Mouse (Mus musculus) mesoderm, embryonic 11.5 days (tissue): ENCODE measurements at regions not wholly inside any gene's neighbourhood (a gene's known extent, or its start where the extent isn't known, plus 50 kb on each side); places are given as distances from the start of the nearest gene placed in this dataset.

Source experiments
- DNase-seq: peaks from one replicate; pipeline ENCODE4 v3.0.0-alpha.2; 2012; ENCODE audit warnings: low read depth, low spot score

- no peak for DNase-seq
Observed at GRCm38 (mm10) chr2:179096861-179097260, 345.4 kb upstream of the Cdh4 start.

GRCm38 (mm10) chr2:179099783-179100182 is 342.4 kb upstream of the Cdh4 start:
- no peak for DNase-seq

DNA sequence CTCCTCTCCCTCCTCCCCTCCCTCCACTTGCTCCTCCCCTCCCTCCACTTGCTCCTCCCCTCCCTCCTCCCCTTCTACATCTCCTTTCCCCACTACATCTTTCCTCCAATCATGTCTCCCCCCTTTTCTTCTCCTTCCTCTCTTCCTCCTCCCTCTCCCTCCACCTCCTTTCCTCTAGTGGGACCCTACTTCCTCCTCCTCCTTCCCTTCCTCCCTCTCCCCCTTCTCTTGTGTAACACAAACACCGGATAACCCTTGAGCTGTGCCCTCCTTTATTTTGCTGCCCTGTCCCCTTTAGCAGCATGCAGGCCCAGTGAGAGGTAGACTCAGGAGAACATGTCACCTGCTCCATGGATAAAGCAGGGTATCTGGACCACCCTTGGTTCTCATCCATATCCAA is 339.1 kb upstream of the Cdh4 start:
- no peak for DNase-seq

GRCm38 (mm10) chr2:179112951-179113350 is 329.3 kb upstream of the Cdh4 start:
- DNase-seq: no peak

DNA sequence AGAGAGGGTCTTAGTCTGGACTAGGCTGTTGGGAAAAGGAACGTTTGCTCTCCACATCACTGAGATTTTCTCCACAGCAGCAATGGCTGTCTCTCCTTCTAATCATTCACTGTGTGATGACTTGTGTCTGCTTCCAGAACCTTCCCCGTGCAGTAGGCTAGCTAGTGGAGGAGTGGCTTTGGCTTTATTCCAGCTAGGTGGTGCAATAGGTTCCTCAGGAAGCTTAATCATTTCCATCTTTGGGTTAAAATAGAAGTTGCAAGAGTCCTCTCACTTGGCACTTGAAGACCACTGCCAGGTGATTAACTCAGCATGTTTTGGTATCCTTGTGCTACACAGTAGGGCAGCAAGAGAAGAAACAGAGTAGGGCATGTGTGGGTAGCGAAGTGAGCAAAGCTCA is 314.2 kb upstream of the Cdh4 start:
- DNase-seq: no peak

- DNase-seq: no peak
Observed at GRCm38 (mm10) chr2:179128432-179128831, 313.8 kb upstream of the Cdh4 start.

DNA sequence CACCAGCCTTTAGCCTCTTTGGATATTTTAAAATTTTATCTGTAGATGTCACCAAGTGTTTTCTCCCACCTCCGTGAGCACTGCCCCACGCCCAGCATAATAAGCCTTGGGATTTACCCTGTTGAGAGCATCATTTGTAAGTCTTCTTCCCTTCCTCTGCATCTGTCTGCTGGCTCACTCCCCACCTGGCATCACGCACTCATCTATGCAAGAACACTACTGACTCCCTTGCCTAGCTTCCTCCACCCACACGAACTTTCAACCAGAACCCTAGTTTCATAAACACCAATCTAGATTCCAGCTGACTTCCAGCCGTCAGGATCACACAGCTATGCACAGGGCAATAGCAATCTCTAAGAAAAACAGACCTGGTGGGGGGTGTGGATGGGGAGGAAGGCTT is 311.2 kb upstream of the Cdh4 start:
- no peak for DNase-seq

GRCm38 (mm10) chr2:179142313-179142712 is 299.9 kb upstream of the Cdh4 start:
- DNase-seq: no peak

DNA sequence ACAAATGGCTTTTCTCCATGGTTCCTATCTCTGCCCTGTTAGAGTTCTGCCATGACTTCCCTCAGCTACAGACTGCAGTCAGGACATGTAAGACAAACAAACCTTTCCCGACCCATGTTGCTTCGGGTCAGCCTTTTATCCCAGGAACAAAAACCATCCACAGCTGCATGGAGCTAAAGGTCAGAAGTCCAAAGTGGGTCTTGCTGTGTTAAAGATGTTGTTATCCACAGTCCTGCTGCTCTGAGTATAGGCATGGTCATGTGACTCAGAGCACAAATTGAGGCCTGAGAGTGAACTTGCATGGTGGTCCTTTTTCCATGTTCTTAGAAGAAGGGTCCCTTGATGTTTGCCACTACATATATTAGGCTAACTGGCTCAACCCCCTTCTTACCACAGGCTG is 296.5 kb upstream of the Cdh4 start:
- peak; percentile 17 for DNase-seq

GRCm38 (mm10) chr2:179146274-179146673 is 296.0 kb upstream of the Cdh4 start:
- no peak for DNase-seq

DNA sequence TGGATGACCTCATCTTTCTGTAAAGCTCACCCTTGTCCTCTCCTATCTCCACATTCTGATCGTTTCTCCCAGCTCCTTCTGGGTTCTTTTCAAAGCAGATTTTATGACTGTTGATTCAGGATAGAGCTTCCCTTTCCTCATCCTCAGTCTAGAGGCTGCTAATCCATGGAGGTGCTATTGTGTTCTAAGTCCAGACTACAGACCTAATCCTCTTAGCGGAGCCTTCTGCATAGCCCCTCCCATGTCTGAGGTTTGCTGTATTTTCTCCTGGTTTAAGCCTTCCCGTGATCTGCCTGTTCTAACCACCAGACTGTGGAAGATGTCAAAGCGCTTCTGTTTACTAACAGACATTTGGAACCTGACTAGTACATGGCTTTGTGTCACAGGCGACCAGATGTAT is 294.0 kb upstream of the Cdh4 start:
- no peak for DNase-seq

- DNase-seq: no peak
Observed at GRCm38 (mm10) chr2:179148667-179149066, 293.6 kb upstream of the Cdh4 start.

DNA sequence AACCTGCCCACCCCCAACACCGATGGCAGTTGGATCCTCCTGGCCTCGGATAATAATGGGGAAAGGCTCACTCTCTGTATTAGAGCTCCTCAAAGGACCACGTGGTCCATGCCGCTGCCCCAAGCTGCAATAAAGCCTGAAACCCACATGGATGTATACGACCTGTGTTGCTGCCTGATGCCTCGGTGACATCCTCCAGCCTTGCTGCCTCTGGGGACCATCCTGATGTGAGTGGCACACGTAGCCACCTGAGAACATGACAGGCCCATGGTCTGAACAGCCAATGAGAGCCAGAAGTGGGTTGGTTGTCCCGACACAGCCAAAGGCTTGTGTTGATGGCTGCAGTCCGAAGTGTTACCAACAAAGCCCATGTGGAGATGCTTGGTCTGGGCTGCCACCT is 283.4 kb upstream of the Cdh4 start:
- no peak for DNase-seq

GRCm38 (mm10) chr2:179163116-179163515 is 279.1 kb upstream of the Cdh4 start:
- no peak for DNase-seq

DNA sequence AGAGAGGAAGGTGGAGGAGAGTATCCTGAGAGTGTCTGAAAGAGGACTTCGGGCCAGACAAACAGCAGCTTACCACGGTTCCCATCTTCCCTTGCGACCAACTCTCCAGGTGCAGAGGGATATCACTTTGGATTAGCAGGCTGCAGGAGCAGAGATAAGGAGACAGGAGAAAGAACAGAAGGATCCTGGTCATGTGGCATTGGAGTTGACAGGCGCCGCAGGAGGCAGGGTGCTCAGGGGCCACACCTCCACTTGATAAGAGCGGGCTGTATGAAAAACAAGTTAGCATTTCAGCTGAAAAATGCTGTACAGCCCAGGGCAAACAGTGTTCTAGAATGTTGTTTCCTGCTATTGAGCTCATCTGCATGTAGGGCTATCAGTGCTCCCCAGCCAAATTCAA is 272.1 kb upstream of the Cdh4 start:
- no peak for DNase-seq

DNA sequence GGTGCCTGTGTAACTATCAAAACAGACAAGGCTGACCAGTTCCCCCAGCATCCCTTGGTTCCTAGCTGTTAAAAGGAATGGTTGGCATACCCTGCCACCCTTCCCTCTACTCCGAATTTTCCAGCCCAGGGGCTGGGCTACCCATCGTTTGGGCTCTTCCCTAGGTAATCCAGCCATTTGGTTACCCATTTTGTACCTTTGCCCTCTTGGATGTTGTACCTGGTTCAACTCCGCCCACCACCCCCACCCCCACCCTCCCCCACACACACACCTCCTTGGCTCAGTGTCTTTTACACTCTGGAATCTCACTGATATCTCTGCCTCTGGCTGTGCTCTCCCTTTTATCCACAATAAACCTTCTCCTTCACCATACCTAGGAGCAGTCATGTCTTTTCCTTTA is 271.6 kb upstream of the Cdh4 start:
- no peak for DNase-seq

DNA sequence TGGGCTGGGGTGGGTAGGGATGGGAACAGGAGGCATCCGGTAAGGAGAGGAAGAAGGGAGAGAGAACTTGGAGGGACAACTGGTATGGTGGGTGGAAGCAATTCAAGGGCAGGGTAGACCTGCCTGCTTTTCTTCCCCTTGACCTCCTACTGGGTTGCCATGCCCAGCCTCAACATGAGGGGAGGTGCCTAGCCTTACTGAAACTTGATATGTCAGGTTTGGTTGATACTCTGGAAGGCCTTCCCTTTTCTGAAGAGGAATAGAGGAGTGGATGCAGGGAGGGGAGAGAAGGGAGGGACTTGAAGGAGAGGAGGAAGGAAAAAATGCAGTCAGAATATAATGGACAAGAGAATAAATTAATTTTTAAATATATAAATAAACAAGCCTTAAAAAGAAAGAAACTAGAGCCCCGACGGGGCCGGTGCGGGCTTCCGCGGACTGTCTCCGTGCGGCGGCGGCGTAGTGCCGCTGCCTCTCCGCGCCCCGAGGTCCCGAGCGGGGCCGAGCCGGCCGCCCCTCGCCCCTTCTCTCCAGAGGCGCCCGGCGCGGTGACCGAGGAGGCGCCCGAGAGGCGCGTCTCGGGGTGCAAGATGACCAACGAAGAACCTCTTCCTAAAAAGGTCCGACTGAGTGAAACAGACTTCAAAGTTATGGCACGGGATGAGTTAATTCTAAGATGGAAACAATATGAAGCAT is 265.2 kb upstream of the Cdh4 start:
- peak; percentile 7 for DNase-seq

- DNase-seq: no peak
Observed at GRCm38 (mm10) chr2:179181366-179181765, 260.9 kb upstream of the Cdh4 start.

DNA sequence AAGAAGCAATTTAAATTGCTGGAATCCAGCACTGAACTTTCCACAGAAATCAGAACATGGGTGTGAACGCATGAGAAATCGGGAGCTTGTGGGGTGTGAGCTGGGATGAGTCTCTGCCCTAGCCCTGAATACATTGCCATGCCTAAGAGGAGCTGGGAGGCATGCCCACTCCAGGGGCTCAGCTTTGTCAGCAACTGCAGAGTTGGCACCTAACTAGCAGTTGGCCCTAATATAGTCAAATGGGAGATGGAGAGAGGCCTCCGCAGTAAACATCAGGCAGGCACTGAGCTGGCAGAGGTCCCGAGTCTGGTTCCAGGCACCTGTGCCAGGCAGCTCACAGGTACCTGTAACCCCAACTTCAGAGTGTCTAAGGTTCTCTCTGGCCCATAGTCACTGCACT is 260.1 kb upstream of the Cdh4 start:
- DNase-seq: no peak

DNA sequence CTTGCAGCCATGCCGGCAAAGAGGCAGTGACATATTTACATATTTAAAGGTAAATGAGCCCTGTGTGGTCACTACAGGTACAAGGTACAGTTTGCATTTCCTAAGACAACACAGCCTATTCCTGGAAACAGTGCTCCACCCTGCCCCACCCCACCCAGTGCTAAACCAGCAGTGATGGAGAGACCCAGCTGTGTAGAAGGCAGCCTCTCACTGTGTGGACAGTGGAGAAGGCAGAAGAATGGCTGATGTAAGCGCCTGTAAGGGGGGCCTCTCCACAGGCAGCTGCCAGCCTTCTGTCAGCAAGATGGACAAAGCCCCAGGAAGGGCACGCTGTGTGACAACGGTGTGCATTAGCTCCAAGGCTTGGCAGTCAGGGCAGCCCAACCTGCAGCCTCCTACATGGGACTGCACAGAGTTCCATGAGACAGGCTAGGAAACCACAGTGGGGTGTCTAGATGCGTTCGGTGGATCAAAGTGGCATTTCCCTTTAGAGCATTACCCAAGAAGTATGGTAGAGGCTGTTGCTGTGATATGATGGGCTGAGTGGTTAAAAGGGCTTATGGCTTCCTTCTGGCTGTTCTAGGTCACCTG is 249.2 kb upstream of the Cdh4 start:
- no peak for DNase-seq

GRCm38 (mm10) chr2:179193507-179194160 is 248.6 kb upstream of the Cdh4 start:
- peak; percentile 93 for DNase-seq

DNA sequence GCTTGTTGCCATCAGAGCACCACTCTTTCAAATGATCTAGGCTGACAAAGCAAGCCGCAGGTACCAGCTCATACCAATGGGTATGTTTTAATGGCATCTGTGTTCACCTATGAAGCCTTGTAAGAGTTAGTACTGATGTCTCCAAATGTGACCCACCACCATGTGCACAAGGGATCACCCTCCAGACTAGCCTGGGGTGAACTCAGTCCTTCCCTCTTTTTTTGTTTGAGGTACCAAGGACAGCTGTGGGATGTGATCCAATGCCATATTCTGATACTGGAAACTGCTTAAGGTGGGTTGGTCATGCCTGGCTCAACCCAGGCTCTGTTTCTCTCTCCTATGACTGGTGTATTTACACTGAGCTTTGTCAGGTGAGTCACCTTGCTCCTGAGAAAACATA is 244.8 kb upstream of the Cdh4 start:
- no peak for DNase-seq

- peak; percentile 77 for DNase-seq
Observed at GRCm38 (mm10) chr2:179200495-179200894, 241.7 kb upstream of the Cdh4 start.
